Mouse (Mus musculus): Measurements from ENCODE around the gene Gm11146.

Gm11146 gene

DNA sequence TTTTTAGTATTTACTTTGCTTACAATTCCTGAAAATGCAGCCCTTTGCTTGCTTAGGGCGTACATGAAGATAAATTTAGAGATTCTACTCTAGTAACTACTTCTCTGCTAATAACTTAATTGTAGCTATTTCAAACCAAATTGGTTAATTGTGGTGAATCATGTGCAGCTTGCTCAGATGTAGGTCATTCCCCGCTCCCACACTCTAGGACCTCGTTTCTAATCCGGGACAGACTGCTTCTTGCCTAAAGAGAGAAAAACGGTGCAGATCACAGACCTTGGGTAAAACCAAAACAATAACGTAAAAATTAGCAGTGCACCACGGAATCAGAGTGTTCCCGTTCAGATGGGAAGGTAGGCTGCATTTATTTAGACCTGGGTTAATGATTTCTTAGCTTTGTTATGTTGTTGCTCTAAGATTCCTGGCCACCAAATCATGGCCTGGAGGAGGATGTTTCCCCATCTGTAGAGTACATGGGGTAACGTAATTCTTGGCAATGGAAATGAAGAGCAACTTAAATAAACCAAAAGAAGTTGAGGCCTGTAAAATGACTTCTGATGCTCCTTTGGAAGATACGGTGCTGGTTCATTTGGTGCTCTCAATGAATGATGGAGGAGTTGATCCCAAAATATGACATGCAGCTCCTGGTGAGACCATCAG is 45.3 kb downstream of the Gm11146 start:
- DNase-seq, result no peak

DNA sequence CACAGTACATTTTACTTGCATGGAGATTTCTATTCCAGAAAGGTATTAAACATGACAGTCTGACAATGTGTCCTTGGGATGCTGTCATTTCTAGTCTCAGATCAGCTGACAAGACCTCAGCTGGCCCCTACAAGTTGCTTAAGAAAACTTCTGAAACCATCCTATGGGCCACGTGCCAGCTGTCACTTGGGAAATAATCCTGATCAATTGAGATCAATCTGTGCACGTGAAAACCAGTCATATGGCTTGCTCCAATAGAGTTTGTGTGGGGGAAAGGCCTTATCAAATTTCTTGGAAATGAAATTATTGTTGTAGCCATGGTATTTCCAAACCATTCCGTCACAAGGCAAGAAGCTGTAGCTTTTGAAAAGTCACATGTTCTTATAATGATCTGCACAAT is 50.8 kb downstream of the Gm11146 start:
- DNase-seq, result no peak
